Mouse (Mus musculus) liver, adult 2 months (tissue): ENCODE data around the gene Fam117b. TPM values are rescaled to one million over a fixed set of nuclear protein-coding genes. Genes with fewer than 3 reads are reported as not detected.

Experiments
- DNase-seq: peaks from one replicate; pipeline ENCODE4 v3.0.0-alpha.2; 2011; ENCODE audit warnings: low read depth, low spot score; ENCODE audit errors: extremely low read depth
- H3K27ac ChIP-seq: fragments of 200-500 bp; replicated peaks from 2 replicates; pipeline ENCODE4 v1.5.1; 2012; ENCODE audit warnings: low read depth, mild to moderate bottlenecking, control low read depth, inconsistent platforms, low read length; ENCODE audit not compliant: insufficient read depth
- H3K27me3 ChIP-seq: fragments of 200-500 bp; 2 replicates; pipeline ENCODE4 v1.6.1; 2012; ENCODE audit warnings: mild to moderate bottlenecking, moderate library complexity, low read length, inconsistent platforms; ENCODE audit not compliant: control insufficient read depth, insufficient read depth
- H3K36me3 ChIP-seq: fragments of 200-500 bp; 2 replicates; pipeline ENCODE4 v1.6.1; 2012; ENCODE audit warnings: low read length, inconsistent platforms; ENCODE audit not compliant: control insufficient read depth, insufficient read depth
- H3K4me1 ChIP-seq: fragments of 200-500 bp; 2 replicates; pipeline ENCODE4 v1.6.1; 2011; ENCODE audit warnings: low read length; ENCODE audit not compliant: control insufficient read depth, insufficient read depth
- H3K4me3 ChIP-seq: fragments of 200-500 bp; 2 replicates; pipeline ENCODE4 v1.5.1; 2011; ENCODE audit warnings: low read depth, mild to moderate bottlenecking, control low read depth, low read length, moderate library complexity; ENCODE audit not compliant: insufficient read depth
- H3K79me2 ChIP-seq: fragments of 200-500 bp; 2 replicates; pipeline ENCODE4 v1.6.1; 2012; ENCODE audit warnings: inconsistent platforms, mild to moderate bottlenecking, low read length, moderate library complexity; ENCODE audit not compliant: control insufficient read depth, insufficient read depth
- H3K9ac ChIP-seq: fragments of 200-500 bp; 2 replicates; pipeline ENCODE4 v1.6.1; 2012; ENCODE audit warnings: low read depth, mild to moderate bottlenecking, control low read depth, inconsistent platforms, low read length
- CTCF ChIP-seq: fragments of 200-500 bp; IDR thresholded peaks from 2 replicates; pipeline ENCODE4 v1.5.1; 2011; ENCODE audit warnings: low read depth, low read length, control low read depth
- POLR2A ChIP-seq: fragments of 200-500 bp; IDR thresholded peaks from 2 replicates; pipeline ENCODE4 v1.6.1; 2011; ENCODE audit warnings: low read length, control low read depth; ENCODE audit not compliant: insufficient read depth; ENCODE audit errors: extremely low read depth
- whole genome bisulfite sequencing: fragments of 180-500 bp; shearing (Covaris S2); methylation state at CpG from one replicate; pipeline ENCODE4 v1.1.7; 2018; 5-methylcytosine and 5-hydroxymethylcytosine counted together
- polyA plus RNA-seq: library from polyadenylated mRNA; depleted of rRNA; stranded (reverse); fragments of >200 nt; gene quantifications from 2 replicates; pipeline ENCODE4 v1.2.3, GENCODE M21; 2012
- total RNA-seq: library from RNA; depleted of rRNA; stranded (reverse); fragments of >200 nt; gene quantifications from 2 replicates; pipeline ENCODE4 v1.2.3, GENCODE M21; 2014

The Fam117b gene
- total and polyA plus RNA-seq, 2 experiments, result 2.0 to 3.7 TPM

GRCm38 (mm10) chr1:59906819-59907521, 5.8 kb upstream of the Fam117b start:
- H3K4me3 ChIP-seq, result no peak overlapping the region
- TF ChIP-seq POLR2A, result no peak
- TF ChIP-seq CTCF, result no peak
- no peaks in the 10 kb centered on the region for H3K27me3 ChIP-seq
- no peak for DNase-seq
- no peak overlapping the region for H3K9ac ChIP-seq
- no peak overlapping the region for H3K27ac ChIP-seq
- WGBS, result 88% methylated on average over 13 of the region's 13 CpGs
- H3K4me1 ChIP-seq, result 0 out of 2 replicates have a peak, but pooled peaks cover under 1% of the 10 kb centered on the region
- no peaks in the 10 kb centered on the region for H3K79me2 ChIP-seq
- no peaks in the 10 kb centered on the region for H3K36me3 ChIP-seq

DNA sequence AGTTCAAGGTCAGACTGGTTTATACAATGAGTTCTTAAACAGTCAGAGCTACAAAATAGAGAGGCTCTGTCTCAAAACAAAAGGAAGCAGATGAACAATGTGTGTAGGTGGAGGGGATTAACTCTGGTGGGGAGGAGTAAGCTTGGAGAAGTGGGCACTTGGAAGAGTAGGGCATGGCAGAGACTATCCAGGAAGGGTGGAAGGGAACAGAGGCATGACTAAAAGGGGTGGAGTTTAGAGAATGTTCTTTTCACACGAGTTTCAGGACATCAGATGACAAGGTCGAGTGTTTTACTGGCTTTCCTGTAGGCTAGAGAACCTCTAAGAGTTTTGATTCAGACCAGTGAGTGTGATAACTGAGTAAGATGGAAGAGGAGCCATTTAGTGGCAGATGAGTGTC, 5.1 kb upstream of the Fam117b start:
- Histone ChIP-seq H3K27me3 (no peaks in the 10 kb centered on the region), H3K4me1 (no peaks in the 10 kb centered on the region), H3K36me3 (no peaks in the 10 kb centered on the region), H3K4me3 (no peak overlapping the region), H3K9ac (no peak overlapping the region), H3K27ac (no peak overlapping the region), H3K79me2 (no peaks in the 10 kb centered on the region)
- 32% methylated on average over 2 of the region's 2 CpGs for WGBS
- no peak for DNase-seq
- TF ChIP-seq CTCF, result no peak
- no peak for TF ChIP-seq POLR2A

DNA sequence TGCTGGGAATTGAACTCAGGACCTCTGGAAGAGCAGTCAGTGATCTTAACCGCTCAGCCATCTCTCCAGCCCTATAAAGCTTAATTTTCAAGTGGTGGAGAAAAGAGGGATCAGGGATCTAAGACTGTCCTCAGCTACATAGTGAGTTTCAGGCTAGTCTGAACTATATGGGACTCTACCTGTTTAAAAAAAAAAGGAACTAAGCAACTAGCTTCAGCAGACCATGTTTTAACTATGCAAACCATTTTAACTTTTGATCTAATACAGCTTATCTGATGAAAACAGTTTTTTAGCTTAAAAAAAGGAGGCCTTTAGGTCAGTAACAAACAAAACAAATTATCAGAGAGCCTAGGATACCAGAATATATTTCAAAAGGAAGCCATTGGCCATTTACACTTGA, 1.9 kb upstream of the Fam117b start:
- H3K4me1 ChIP-seq, result no peaks in the 10 kb centered on the region
- no peak for DNase-seq
- WGBS, result 94% methylated on average over 1 of the region's 1 CpGs
- TF ChIP-seq POLR2A, result no peak
- no peak for TF ChIP-seq CTCF
- peaks cover 8% of the 10 kb centered on the region for H3K79me2 ChIP-seq
- H3K27ac ChIP-seq, result no peak overlapping the region
- H3K4me3 ChIP-seq, result no peak overlapping the region
- no peak overlapping the region for H3K9ac ChIP-seq
- no peaks in the 10 kb centered on the region for H3K36me3 ChIP-seq
- H3K27me3 ChIP-seq, result peaks cover 2% of the 10 kb centered on the region; the same call in 1 of the 2 replicates

DNA sequence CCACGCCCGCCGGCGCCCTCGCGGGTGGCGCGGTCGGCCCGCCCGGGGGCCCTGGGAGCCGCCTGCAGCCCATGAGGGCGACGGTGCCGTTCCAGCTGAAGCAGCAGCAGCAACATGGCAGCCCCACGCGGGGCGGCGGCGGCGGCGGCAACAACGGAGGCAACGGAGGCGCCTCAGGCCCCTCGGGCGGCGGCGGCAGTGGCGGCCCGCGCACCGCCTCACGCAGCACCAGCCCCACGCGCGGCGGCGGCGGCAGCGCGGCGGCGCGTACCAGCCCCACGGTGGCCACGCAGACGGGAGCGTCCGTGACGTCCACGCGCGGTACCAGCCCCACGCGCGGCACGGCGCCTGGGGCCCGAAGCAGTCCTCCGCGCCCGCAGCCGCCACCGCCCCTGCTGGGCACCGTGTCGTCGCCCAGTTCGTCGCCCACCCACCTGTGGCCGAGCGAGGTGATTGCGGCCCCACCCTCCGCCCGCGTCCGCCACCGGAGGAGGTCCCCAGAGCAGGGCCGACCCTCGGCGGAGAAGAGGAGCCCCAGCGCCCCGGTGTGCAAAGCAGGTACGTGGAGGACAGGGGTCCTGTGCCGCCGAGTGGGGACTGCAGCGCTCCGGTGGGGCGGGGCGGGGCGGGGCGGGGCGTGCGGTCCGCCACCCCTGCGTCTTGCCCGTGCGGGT, 526 bp downstream of the Fam117b start:
- Histone ChIP-seq H3K36me3 (no peaks in the 10 kb centered on the region), H3K9ac (peak overlapping the region; percentile 99), H3K79me2 (peaks cover 11% of the 10 kb centered on the region), H3K4me1 (no peaks in the 10 kb centered on the region; the same call in 1 of the 2 replicates), H3K4me3 (peak overlapping the region; percentile 95), H3K27ac (peak overlapping the region; percentile 68), H3K27me3 (peaks cover 2% of the 10 kb centered on the region; the same call in 1 of the 2 replicates)
- WGBS, result 1% methylated on average over 89 of the region's 98 CpGs
- no peak for DNase-seq
- TF ChIP-seq CTCF, result no peak
- TF ChIP-seq POLR2A, result no peak

DNA sequence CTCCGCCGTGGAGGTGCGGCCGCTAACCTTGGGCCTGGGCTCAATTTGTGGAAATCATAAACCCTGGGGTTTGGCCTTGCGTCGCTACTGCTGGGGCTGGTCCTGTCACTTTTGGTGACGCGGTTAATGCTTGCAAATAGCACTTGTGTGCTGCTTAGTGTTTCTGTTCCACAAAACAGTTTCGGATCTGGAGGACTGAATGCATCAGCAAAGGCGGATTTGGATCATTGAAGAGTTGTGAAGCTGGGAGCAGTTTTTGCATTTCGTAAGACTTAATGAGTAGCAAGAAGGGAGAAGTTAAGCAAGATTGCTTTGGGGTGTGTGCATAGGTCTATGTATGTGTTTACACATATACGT, 1.0 kb downstream of the Fam117b start:
- no peaks in the 10 kb centered on the region for H3K36me3 ChIP-seq
- peak overlapping the region; percentile 4; the same call in 1 of the 2 replicates for H3K27ac ChIP-seq
- peak overlapping the region; percentile 95 for H3K4me3 ChIP-seq
- DNase-seq, result peak; percentile 65
- H3K9ac ChIP-seq, result peak overlapping the region; percentile 99
- no peaks in the 10 kb centered on the region; the same call in 1 of the 2 replicates for H3K4me1 ChIP-seq
- H3K79me2 ChIP-seq, result peaks cover 11% of the 10 kb centered on the region
- no peak for TF ChIP-seq CTCF
- TF ChIP-seq POLR2A, result no peak
- 5% methylated on average over 12 of the region's 12 CpGs for WGBS
- peaks cover 2% of the 10 kb centered on the region; the same call in 1 of the 2 replicates for H3K27me3 ChIP-seq

GRCm38 (mm10) chr1:59914799-59915198, 2.0 kb downstream of the Fam117b start:
- no peak overlapping the region for H3K27ac ChIP-seq
- no peak for DNase-seq

More at GRCm38 (mm10) chr1:59914799-59915198, 2.0 kb downstream of the Fam117b start:
- no peaks in the 10 kb centered on the region for H3K36me3 ChIP-seq
- peaks cover 11% of the 10 kb centered on the region for H3K79me2 ChIP-seq
- no peak overlapping the region for H3K9ac ChIP-seq
- no peaks in the 10 kb centered on the region; the same call in 1 of the 2 replicates for H3K4me1 ChIP-seq
- 68% methylated on average over 3 of the region's 3 CpGs for WGBS
- peak overlapping the region; percentile 28; the same call in 1 of the 2 replicates for H3K4me3 ChIP-seq
- H3K27me3 ChIP-seq, result peaks cover 2% of the 10 kb centered on the region; the same call in 1 of the 2 replicates
- TF ChIP-seq POLR2A (no peak), CTCF (no peak)
